Mouse (Mus musculus): ENCODE measurements around the gene Gm21970. TPM values are rescaled to one million over a fixed set of nuclear protein-coding genes. Genes with fewer than 3 reads are reported as not detected.

Gm21970 gene
- total RNA-seq, 2 experiments from 2014 or later, result not detected

- DNase-seq, result no peak
- intact Hi-C loops (cut with DNase I), result no loop called here
These were observed 25.0 kb upstream of the Gm21970 start for GRCm38 (mm10) chr16:91366567-91366966.

GRCm38 (mm10) chr16:91367066-91367465, 24.5 kb upstream of the Gm21970 start:
- intact Hi-C loops (cut with DNase I), result no loop called here
- no peak for DNase-seq

- intact Hi-C loops (cut with DNase I), result loop anchor here (10.0 kb wide), 1 partner anchor 272 kb away; the partner anchor contains the start of genes Gart and Son
- DNase-seq, result peak; percentile 84 to 85
These were observed 18.7 kb upstream of the Gm21970 start, which contains the start of gene Ifnar2 for GRCm38 (mm10) chr16:91372577-91373472. Gene Ifnar2 (plus strand): TSS chr16:91372783.

- no peak for DNase-seq
- intact Hi-C loops (cut with DNase I), result loop anchor here (10.0 kb wide), 1 partner anchor 271 kb away; the partner anchor contains the start of genes Gart and Son
These were observed 17.9 kb upstream of the Gm21970 start for GRCm38 (mm10) chr16:91373473-91374252.

GRCm38 (mm10) chr16:91374253-91374634, 17.3 kb upstream of the Gm21970 start:
- DNase-seq, result no peak
- intact Hi-C loops (cut with DNase I), result loop anchor here (10.0 kb wide), 1 partner anchor 271 kb away; the partner anchor contains the start of genes Gart and Son

GRCm38 (mm10) chr16:91376701-91377100, 14.8 kb upstream of the Gm21970 start:
- DNase-seq, result no peak
- intact Hi-C loops (cut with DNase I), result loop anchor here (10.0 kb wide), 1 partner anchor 268 kb away; the partner anchor contains the start of genes Gart and Son

GRCm38 (mm10) chr16:91378431-91378986, 13.0 kb upstream of the Gm21970 start:
- no peak for DNase-seq
- intact Hi-C loops (cut with DNase I), result loop anchor here (10.0 kb wide), 1 partner anchor 266 kb away; the partner anchor contains the start of genes Gart and Son

- DNase-seq, result no peak
- intact Hi-C loops (cut with DNase I), result loop anchor here (10.0 kb wide), 1 partner anchor 266 kb away; the partner anchor contains the start of genes Gart and Son
These were observed 12.5 kb upstream of the Gm21970 start for GRCm38 (mm10) chr16:91378991-91379390.

- intact Hi-C loops (cut with DNase I), result loop anchor here (10.0 kb wide), 1 partner anchor 265 kb away; the partner anchor contains the start of genes Gart and Son
- no peak for DNase-seq
These were observed 12.1 kb upstream of the Gm21970 start for GRCm38 (mm10) chr16:91379412-91379811.

- intact Hi-C loops (cut with DNase I), result no loop called here
- DNase-seq, result no peak
These were observed 11.4 kb upstream of the Gm21970 start for GRCm38 (mm10) chr16:91380151-91380550.

GRCm38 (mm10) chr16:91381606-91382005, 9.9 kb upstream of the Gm21970 start:
- intact Hi-C loops (cut with DNase I), result no loop called here
- no peak for DNase-seq

GRCm38 (mm10) chr16:91382261-91382790, 9.2 kb upstream of the Gm21970 start:
- no peak for DNase-seq
- intact Hi-C loops (cut with DNase I), result no loop called here

- intact Hi-C loops (cut with DNase I), result no loop called here
These were observed 7.3 kb upstream of the Gm21970 start for GRCm38 (mm10) chr16:91384221-91384620.

GRCm38 (mm10) chr16:91385621-91386020, 5.9 kb upstream of the Gm21970 start:
- intact Hi-C loops (cut with DNase I), result no loop called here
- peak; percentile 42 to 50 for DNase-seq

More at GRCm38 (mm10) chr16:91384221-91384620, 7.3 kb upstream of the Gm21970 start:
- no peak for DNase-seq

- no peak for DNase-seq
- intact Hi-C loops (cut with DNase I), result no loop called here
These were observed 5.0 kb upstream of the Gm21970 start for GRCm38 (mm10) chr16:91386419-91387120.

- intact Hi-C loops (cut with DNase I), result no loop called here
- DNase-seq, result no peak
These were observed 4.4 kb upstream of the Gm21970 start for GRCm38 (mm10) chr16:91387121-91387486.

GRCm38 (mm10) chr16:91390100-91390499, 1.4 kb upstream of the Gm21970 start:
- no peak for DNase-seq
- intact Hi-C loops (cut with DNase I), result no loop called here

GRCm38 (mm10) chr16:91394826-91395410, 3.4 kb downstream of the Gm21970 start:
- DNase-seq, result peak in 1 of 2 experiments; percentile 44
- intact Hi-C loops (cut with DNase I), result no loop called here

All from heart, postnatal 14 days (tissue).